Mouse (Mus musculus): ENCODE measurements around the gene Elmo1.

Gene Elmo1

GRCm38 (mm10) chr13:20090133-20090710 is at the start of gene Elmo1:
Gene Elmo1, plus strand, starts transcription at chr13:20090596.
- DNase-seq (ENCODE audit: low read depth, low spot score): peak; percentile 68

DNA sequence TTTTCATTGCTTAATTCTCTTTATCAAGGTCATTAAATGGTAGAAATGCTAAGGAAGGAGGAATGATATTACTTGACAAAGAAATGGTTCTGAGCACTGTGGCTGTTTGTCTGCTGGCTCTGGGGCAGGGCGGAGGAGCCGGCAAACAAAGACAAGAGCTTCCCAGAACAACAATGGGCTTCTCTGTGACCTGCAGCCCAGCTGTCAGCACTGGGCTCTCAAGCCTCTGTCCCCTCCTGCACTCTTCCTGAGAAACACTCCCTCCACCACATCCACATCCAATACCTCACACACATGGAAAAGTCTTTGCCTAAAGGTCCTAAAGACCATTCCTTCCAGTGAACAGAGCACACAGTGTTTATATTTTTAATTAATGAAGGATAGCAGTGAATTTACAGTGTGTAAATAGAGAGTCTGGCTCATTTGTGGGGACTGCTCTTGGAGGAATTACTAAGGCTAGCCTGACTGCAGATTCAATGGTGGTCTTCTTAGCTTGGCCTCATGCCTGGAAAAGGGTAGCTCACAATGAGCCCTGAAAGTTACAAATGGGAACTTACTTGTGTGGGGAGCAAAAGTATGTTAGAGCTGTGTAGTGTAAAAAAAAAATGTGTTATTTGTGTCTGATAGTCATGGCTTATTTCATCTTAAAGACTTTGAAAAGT is 49.1 kb upstream of the Elmo1 start:
- DNase-seq (ENCODE audit: low read depth, low spot score): no peak

DNA sequence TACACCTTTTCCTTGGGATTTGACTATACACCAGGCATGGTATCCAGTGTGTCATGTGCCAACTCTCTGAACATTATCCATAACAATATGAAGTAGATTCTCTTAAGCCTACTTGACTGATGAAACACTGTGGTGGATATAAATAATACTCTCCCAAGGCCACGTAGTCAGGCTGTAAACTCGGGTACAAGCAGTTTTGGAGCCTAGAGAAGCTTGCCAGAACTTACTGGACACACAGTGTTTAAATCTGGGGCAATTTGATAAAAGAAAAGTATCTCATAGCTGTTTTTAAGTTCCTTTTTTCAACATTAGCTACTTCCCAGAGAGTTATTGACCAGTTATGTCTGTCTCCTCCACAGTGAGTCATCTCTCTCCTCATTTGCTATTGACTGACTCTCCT is 47.5 kb upstream of the Elmo1 start:
- DNase-seq (ENCODE audit: low read depth, low spot score): no peak

- DNase-seq (ENCODE audit: low read depth, low spot score): no peak
Measured at GRCm38 (mm10) chr13:20045350-20045749, 45.0 kb upstream of the Elmo1 start.

GRCm38 (mm10) chr13:20045836-20046235 is 44.6 kb upstream of the Elmo1 start:
- DNase-seq (ENCODE audit: low read depth, low spot score): no peak

DNA sequence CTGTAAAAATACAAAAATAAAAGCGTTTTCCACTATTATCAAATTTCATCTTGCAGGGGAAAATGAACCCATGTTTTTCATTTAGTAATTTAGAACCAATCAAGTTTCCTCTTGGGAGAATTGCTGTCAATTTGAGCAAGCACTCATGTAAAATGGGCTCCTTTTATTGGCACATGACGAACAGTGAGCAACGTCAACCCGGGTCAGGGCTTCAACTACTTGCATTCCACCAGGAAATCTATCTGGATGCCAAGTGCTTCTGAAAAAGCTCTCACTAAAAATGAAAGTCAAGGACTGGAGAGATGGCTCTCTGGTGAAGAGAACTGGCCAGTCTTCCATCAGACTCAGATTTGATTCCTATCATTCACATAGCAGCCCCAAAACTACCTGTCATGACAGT is 44.0 kb upstream of the Elmo1 start:
- no peak for DNase-seq (ENCODE audit: low read depth, low spot score)

DNA sequence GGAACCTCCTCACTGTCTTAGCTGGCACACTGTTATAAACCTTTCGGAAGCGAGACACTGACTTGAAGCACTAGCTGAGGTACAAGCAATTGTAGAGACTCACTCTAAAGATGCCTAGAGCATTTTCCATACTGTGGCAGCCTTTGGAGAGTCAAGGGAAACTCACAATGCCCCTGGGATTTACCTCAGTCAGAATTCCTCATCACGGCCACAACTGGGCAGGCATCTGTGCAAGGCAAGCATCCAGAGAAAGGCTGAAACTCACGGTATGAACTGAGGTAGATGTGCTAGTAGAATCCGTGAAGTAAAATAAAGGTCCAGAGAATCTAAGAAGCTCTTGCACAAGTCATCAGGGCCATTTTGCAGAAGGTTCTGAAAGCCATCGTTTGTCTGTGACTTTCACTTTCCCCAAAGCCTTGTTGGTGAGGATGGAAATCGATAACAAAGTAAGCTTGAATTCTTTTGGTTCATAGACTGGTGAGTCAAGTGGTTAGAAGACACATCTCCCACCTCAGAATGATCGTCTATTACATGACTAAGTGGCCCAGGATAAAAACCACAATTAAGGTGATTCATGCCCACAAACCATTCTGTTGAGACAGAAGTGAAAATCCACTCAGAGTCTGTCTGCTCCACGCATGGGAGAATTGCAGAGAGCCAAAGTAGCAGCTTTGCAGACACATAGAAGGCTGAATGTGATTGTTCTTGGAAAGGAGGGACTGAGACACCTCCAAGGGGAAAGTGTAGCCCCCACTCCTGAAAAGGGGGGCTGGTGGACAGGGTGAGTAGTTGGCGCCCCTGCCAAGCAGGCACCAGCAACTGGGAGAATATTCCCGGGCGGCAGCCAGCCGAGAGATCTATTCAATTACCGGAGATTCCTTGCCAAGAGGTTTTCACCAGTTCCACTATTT is 42.2 kb upstream of the Elmo1 start:
- DNase-seq (ENCODE audit: low read depth, low spot score): peak; percentile 79

DNA sequence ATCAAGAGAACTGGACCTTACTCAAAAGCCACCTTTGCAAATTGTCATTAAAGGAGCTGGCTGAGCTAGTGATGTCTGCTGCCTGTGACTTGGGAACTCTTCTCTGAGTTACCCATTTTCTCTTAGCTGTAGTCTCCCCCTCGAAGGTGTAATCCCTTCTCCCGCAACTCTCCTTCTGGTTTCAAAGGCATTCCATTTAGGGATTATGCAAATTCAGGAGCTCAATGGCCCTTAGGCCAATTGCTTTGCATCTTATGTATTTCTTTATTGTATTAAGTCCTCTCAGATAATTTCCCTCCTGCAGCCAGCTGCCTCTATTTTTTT is 41.6 kb upstream of the Elmo1 start:
- DNase-seq (ENCODE audit: low read depth, low spot score): no peak

GRCm38 (mm10) chr13:20049654-20050053 is 40.7 kb upstream of the Elmo1 start:
- DNase-seq (ENCODE audit: low read depth, low spot score): no peak

- DNase-seq (ENCODE audit: low read depth, low spot score): no peak
Measured at GRCm38 (mm10) chr13:20050149-20050548, 40.2 kb upstream of the Elmo1 start.

GRCm38 (mm10) chr13:20057926-20058325 is 32.5 kb upstream of the Elmo1 start:
- no peak for DNase-seq (ENCODE audit: low read depth, low spot score)

DNA sequence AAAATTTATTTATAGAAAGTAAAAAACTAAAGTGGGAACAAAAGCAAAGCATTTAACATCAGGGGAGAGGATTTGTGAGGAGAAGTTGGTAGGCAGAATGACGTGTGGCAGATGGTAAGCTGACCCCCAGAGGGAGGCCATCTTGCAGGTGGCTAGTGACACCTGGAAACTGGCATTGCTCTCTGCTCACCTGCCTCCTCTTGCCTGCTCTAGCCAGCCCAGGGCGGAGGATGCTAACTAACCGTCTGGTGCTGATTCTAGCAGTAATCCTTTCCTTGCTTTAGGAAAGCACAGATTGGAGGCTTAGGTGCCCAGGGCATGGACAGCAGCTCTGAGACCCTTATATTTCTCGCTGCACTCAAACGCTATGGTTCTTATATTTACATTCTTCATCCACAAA is 29.4 kb upstream of the Elmo1 start:
- DNase-seq (ENCODE audit: low read depth, low spot score): no peak

GRCm38 (mm10) chr13:20063331-20063730 is 27.1 kb upstream of the Elmo1 start:
- peak; percentile 90 for DNase-seq (ENCODE audit: low read depth, low spot score)

DNA sequence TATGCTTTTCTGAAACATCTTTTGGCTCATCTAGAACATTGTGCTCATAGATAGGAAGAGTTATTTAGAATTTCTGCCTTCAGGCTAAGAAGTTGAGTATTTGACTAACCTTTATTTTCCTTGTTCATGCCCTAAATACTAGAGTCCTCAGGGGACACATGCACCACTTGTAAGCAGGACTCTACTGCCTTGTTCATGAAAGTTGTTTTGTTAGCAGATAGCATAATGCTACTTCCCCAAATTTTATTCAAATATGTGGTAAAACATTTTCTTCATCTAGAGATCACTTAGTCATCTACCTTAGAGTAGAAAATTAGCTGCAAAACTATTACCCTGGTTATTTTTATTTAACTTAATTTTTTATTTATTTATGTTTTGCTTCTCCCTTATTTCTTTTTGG is 18.4 kb upstream of the Elmo1 start:
- no peak for DNase-seq (ENCODE audit: low read depth, low spot score)

DNA sequence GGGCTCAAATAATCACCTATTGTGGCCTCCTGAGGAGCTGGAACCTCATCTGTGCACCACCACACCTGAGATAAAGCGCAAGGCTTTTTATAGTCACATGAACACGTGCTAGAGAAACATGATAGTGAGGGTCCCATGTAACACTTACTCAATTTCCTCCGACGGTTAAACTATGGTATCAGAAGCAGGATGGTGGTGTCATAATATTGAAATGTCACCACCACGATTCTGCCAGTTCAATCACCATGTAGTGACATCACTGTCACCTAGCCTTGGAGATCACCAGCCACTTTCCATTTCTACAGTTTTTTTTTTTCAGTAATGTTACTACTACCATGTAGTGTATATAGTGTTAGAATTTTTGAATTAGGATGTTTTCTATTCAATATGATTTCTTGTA is 17.4 kb upstream of the Elmo1 start:
- DNase-seq (ENCODE audit: low read depth, low spot score): no peak

DNA sequence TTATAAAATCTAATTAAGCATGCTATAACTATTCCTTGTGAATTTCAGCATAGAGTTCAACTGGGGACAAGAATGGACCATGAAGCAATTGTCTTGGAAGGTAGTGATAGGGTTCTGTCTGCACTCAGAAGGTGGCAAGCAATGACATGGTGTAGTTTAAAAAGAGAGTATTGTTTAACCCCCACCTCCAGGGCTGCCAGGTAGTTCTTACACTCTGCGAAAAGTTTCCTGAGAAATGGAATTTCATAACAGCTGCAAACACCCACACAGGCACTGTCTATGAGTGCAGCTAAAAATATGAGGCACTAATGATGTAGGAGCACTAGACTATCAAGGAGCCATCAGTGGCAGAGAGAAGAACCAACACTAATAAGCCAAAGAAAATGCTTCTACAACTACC is 13.9 kb upstream of the Elmo1 start:
- DNase-seq (ENCODE audit: low read depth, low spot score): no peak

- no peak for DNase-seq (ENCODE audit: low read depth, low spot score)
Measured at GRCm38 (mm10) chr13:20077237-20077636, 13.2 kb upstream of the Elmo1 start.

DNA sequence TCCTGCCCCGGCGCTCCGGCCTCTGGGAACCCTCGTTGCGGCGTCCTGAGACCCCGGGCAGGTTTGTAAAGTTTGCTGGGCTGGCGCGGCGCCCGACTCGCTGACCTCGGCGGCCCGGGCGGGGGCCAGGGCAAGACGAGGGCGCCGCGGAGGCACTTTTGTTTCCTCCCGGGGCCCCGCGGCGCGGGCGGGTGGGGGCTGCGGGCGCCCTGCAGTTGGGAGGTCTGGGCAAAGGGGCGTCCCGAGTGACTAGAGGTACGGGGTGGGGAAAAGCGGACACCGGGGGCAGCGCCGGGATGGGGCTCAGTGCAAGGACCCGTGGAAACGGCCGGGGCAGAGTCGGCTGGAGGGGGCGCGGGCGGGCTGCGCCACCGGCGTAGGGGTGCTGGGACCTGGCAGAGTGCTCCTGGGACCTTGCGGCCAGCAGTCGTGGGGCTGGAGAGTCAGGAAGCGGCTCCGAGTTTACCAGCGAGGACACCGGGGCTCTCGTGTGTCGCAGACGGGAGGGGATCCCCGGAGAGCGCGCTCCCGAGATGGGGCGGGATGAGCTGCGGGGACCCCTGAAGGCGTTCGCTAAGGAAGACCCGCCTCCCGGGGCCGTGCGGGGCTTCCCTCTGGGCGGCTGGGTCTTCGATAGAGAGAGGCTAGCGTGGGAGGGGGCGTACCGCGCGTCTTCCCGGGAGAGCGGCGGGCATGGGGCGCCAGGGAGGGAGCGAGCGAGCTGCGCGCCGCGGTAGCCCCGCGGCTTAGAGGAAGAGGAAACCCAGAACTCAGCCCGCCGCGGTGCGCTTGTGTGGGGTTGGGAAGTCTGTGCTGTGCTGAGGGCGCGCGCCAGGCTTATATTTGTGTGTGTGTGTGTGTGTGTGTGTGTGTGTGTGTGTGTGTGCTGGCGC is 561 bp downstream of the Elmo1 start:
- DNase-seq (ENCODE audit: low read depth, low spot score): no peak

- no peak for DNase-seq (ENCODE audit: low read depth, low spot score)
Measured at GRCm38 (mm10) chr13:20091604-20091926, 1.2 kb downstream of the Elmo1 start.

DNA sequence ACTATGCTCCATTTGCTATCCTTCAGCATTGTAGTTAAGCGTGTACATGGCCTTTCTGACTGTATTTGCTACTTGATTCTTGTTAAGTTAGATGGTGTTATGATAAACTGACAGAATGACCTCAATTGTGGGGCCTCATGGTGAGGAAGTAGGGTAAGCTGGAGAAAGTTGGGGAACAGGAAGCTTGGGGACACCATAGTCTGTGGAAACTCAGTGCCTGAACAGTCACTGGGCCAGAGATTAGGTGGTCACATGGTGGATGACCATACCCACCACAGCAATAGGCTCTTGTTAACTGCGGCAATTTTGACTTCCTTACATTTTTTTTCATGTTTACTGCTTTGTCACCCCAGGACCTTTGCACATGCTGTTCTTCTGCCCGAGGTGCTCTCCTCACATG is 1.9 kb downstream of the Elmo1 start:
- no peak for DNase-seq (ENCODE audit: low read depth, low spot score)

GRCm38 (mm10) chr13:20093307-20094045 is 3.1 kb downstream of the Elmo1 start:
- no peak for DNase-seq (ENCODE audit: low read depth, low spot score)

Data from 3T3-L1 (cell line).